8 mouse cellular contexts compared by ENCODE assay signal in genomic region chr4:124228537-124228936, GRCm38 (mm10).
A peak's percentile ranks its signal among the peaks of the same experiment; 100 is the strongest.
DNase-seq lines count a peak whose midpoint lies in the region; ATAC-seq lines count a peak whose summit lies in the region.
"Had no signal": no experiment of that assay in that cellular context is flagged by ENCODE, and none has a peak within 500 bp of the region (broad histone marks: within the 10 kb centered on the region; RNA-seq: fewer than 3 reads in every experiment).

No protein-coding gene starts in this region.

- H3K27me3 ChIP-seq in forebrain, embryonic 16.5 days (replicated peaks; ENCODE audit: control insufficient read depth, insufficient read depth, low read length), result no peaks in the 10 kb centered on the region
- H3K27me3 ChIP-seq in hindbrain, embryonic 10.5 days (ENCODE audit: insufficient read depth, poor library complexity, severe bottlenecking), result peaks cover 50% of the 10 kb centered on the region

- no peaks in the 10 kb centered on the region for H3K36me3 ChIP-seq in forebrain, embryonic 16.5 days (ENCODE audit: control insufficient read depth, insufficient read depth)
- no peaks in the 10 kb centered on the region for H3K36me3 ChIP-seq in hindbrain, embryonic 10.5 days

- no peak overlapping the region for H3K4me2 ChIP-seq in forebrain, embryonic 16.5 days (ENCODE audit: low read length)

- ATAC-seq in forebrain, embryonic 16.5 days, result peak; percentile 78

- DNase-seq in adipocyte (ENCODE audit: low spot score), result peak; percentile 2
- DNase-seq in cerebellum, adult 18-20 months, result peak; percentile 42 to 71
- peak; percentile 84 for DNase-seq in hindbrain, embryonic 10.5 days (ENCODE audit: low spot score)
- DNase-seq in layer of hippocampus, adult 9-10 months (ENCODE audit: low spot score), result peak; percentile 60
- DNase-seq in lung, postnatal 25 days (ENCODE audit: low spot score), result peak; percentile 47
- DNase-seq in spleen, postnatal 36 days (ENCODE audit: low spot score in 2 of 2), result peak; percentile 10 to 41

- no peaks in the 10 kb centered on the region for H3K9me3 ChIP-seq in forebrain, embryonic 16.5 days (ENCODE audit: control insufficient read depth, low read length)
- H3K9me3 ChIP-seq in hindbrain, embryonic 10.5 days, result 0 out of 2 replicates have a peak, but pooled peaks cover 4% of the 10 kb centered on the region

- peaks cover 9% of the 10 kb centered on the region for H3K4me1 ChIP-seq in forebrain, embryonic 16.5 days (replicated peaks; ENCODE audit: control insufficient read depth, insufficient read depth, low read length)
- H3K4me1 ChIP-seq in hindbrain, embryonic 10.5 days (replicated peaks), result peaks cover 15% of the 10 kb centered on the region; the same call in 1 of the 2 replicates

- no peak overlapping the region for H3K9ac ChIP-seq in forebrain, embryonic 16.5 days (replicated peaks; ENCODE audit: low read depth, low read length)

- H3K27ac ChIP-seq in forebrain, embryonic 16.5 days (ENCODE audit: low read length), result no peak overlapping the region
- H3K27ac ChIP-seq in hindbrain, embryonic 10.5 days, result peak overlapping the region; percentile 9; the same call in 1 of the 2 replicates
- H3K27ac ChIP-seq: macrophage had no signal

- no peak overlapping the region for H3K4me3 ChIP-seq in forebrain, embryonic 16.5 days (replicated peaks; ENCODE audit: low read length)
- H3K4me3 ChIP-seq in hindbrain, embryonic 10.5 days, result no peak overlapping the region

- 10% methylated on average over 17 of the region's 17 CpGs for WGBS in forebrain, embryonic 16.5 days
- WGBS in hindbrain, embryonic 10.5 days, result 14% methylated on average over 17 of the region's 17 CpGs

Comparison
In these comparisons a context has a peak if more than half of its experiments do, and no peak if none do; other contexts are left out.
1. DNase-seq: peak in every context shown above with its lines; median percentile 84 in hindbrain, embryonic 10.5 days; 60 in layer of hippocampus, adult 9-10 months; 56 in cerebellum, adult 18-20 months; 47 in lung, postnatal 25 days; 26 in spleen, postnatal 36 days; 2 in adipocyte.